Mouse (Mus musculus) midbrain, embryonic 13.5 days (tissue): ENCODE results near the gene Pafah1b3. TPM values are rescaled to one million over a fixed set of nuclear protein-coding genes. Genes with fewer than 3 reads are reported as not detected.

Experiments
- ATAC-seq: fragments of 200-750 bp; cut with Nextera tagmentation; 2 replicates; pipeline ENCODE4 v1.8.0; 2017; ENCODE audit warnings: mild to moderate bottlenecking, moderate TSS enrichment, moderate library complexity
- H3K27ac ChIP-seq: fragments of 300-500 bp; sonication (generic); 2 replicates; pipeline ENCODE4 v1.5.1; 2015; ENCODE audit warnings: inconsistent platforms, mild to moderate bottlenecking, moderate library complexity
- H3K27me3 ChIP-seq: fragments of 300-500 bp; sonication (generic); 2 replicates; pipeline ENCODE4 v1.6.1; 2015; ENCODE audit warnings: mild to moderate bottlenecking, inconsistent platforms
- H3K36me3 ChIP-seq: fragments of 300-500 bp; sonication (generic); 2 replicates; pipeline ENCODE4 v1.6.1; 2015; ENCODE audit warnings: mild to moderate bottlenecking, inconsistent platforms
- H3K4me1 ChIP-seq: fragments of 300-500 bp; sonication (generic); replicated peaks from 2 replicates; pipeline ENCODE4 v1.6.1; 2015; ENCODE audit warnings: inconsistent platforms
- H3K4me2 ChIP-seq: fragments of 300-500 bp; sonication (generic); replicated peaks from 2 replicates; pipeline ENCODE4 v1.6.1; 2015; ENCODE audit warnings: moderate library complexity, mild to moderate bottlenecking, inconsistent platforms
- H3K4me3 ChIP-seq: fragments of 300-500 bp; sonication (generic); replicated peaks from 2 replicates; pipeline ENCODE4 v1.5.1; 2015; ENCODE audit warnings: mild to moderate bottlenecking, inconsistent platforms
- H3K9ac ChIP-seq: fragments of 300-500 bp; sonication (generic); replicated peaks from 2 replicates; pipeline ENCODE4 v1.6.1; 2015; ENCODE audit warnings: mild to moderate bottlenecking, inconsistent platforms
- H3K9me3 ChIP-seq: fragments of 300-500 bp; sonication (generic); 2 replicates; pipeline ENCODE4 v1.6.1; 2016; ENCODE audit warnings: mild to moderate bottlenecking, inconsistent platforms
- WGBS: fragments of 180-500 bp; shearing (Covaris S2); methylation state at CpG from one replicate; pipeline ENCODE4 v1.1.7; 2015; 5-methylcytosine and 5-hydroxymethylcytosine counted together
- polyA plus RNA-seq: library from polyadenylated mRNA; unstranded; fragments of >200 nt; fragmentation: Nextera tagmentation; extraction: Ambion mirVana; gene quantifications from 2 replicates; pipeline ENCODE4 v1.2.1, GENCODE M21; 2015

The Pafah1b3 gene
- polyA plus RNA-seq, 1 experiment from 2014 or later = 668 TPM

DNA sequence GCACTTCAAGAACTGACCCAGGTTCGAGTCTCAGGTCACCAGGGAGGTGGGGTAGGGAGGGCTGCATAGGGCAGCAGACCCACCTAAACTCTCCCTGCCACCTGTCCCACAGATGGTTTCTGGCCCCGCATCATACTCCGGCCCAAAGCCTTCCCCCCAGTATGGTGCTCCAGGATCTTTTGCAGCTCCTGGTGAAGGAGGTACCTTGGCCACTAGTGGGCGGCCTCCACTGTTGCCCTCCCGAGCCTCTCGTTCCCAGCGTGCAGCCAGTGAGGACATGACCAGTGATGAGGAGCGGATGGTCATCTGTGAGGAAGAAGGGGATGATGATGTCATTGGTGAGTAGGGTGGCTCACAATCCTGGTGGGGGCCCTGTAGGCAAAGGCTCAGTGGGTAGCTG, 10.8 kb downstream of the Pafah1b3 start:
- Histone ChIP-seq H3K27ac (no peak overlapping the region), H3K4me1 (peaks cover 46% of the 10 kb centered on the region), H3K36me3 (peaks cover 74% of the 10 kb centered on the region), H3K4me3 (no peak overlapping the region), H3K9ac (no peak overlapping the region), H3K4me2 (no peak overlapping the region), H3K9me3 (no peaks in the 10 kb centered on the region), H3K27me3 (no peaks in the 10 kb centered on the region)
- no peak for ATAC-seq
- WGBS = 82% methylated on average over 8 of the region's 8 CpGs

DNA sequence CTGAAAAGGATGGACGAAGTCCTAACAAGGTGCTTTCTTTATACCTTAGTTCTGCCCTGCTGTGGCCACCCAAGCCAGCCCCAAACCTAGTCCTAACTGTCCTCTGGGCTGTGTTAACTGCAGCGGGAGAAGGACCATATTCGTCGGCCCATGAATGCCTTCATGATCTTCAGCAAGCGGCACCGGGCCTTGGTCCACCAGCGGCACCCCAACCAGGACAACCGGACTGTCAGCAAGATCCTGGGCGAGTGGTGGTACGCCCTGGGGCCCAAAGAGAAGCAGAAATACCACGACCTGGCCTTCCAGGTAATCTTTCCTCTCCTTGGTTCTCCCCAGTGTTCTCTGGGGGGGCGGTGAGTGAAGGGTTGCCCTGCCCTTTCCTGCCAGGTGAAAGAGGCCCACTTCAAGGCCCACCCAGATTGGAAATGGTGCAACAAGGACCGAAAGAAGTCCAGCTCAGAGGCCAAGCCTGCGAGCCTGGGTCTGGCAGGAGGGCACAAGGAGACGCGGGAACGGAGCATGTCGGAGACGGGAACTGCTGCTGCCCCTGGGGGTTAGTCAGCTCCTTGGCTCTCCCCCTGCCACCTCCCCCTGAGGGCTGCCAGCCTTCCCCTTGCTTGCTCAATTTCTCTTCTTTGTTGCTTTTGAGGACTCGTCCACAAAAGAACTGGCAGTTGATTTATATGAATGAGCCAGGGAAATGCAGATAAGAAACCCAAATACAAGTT, 12.1 kb downstream of the Pafah1b3 start:
- no peak for ATAC-seq
- Histone ChIP-seq H3K4me1 (peaks cover 46% of the 10 kb centered on the region), H3K27me3 (no peaks in the 10 kb centered on the region), H3K9ac (0 out of 2 replicates have a peak overlapping the region, but pooled peaks have one; percentile 86), H3K27ac (no peak overlapping the region), H3K4me2 (no peak overlapping the region), H3K4me3 (no peak overlapping the region), H3K36me3 (peaks cover 61% of the 10 kb centered on the region), H3K9me3 (no peaks in the 10 kb centered on the region)
- 93% methylated on average over 20 of the region's 20 CpGs for WGBS

DNA sequence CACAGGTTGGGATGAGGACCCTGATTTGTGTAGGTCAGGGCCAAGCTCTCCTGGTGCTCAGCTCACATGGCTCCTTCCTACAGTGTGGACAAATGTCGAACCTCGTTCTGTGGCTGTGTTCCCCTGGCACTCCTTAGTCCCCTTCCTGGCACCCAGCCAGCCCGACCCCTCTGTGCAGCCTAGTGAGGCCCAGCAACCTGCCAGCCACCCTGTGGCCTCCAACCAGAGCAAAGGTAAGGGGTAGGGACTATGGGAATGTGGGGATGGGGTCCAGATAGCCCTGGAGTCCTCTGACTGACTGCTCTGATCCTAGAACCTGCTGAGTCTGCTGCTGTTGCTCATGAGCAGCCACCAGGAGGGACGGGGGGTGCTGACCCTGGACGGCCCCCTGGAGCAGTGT, 13.0 kb downstream of the Pafah1b3 start:
- Histone ChIP-seq H3K4me2 (peak overlapping the region; percentile 80), H3K36me3 (peaks cover 51% of the 10 kb centered on the region), H3K9ac (peak overlapping the region; percentile 86), H3K9me3 (no peaks in the 10 kb centered on the region), H3K27ac (0 out of 2 replicates have a peak overlapping the region, but pooled peaks have one; percentile 58), H3K27me3 (no peaks in the 10 kb centered on the region), H3K4me1 (peaks cover 51% of the 10 kb centered on the region), H3K4me3 (peak overlapping the region; percentile 8; the same call in 1 of the 2 replicates)
- WGBS = 74% methylated on average over 5 of the region's 5 CpGs
- no peak for ATAC-seq

DNA sequence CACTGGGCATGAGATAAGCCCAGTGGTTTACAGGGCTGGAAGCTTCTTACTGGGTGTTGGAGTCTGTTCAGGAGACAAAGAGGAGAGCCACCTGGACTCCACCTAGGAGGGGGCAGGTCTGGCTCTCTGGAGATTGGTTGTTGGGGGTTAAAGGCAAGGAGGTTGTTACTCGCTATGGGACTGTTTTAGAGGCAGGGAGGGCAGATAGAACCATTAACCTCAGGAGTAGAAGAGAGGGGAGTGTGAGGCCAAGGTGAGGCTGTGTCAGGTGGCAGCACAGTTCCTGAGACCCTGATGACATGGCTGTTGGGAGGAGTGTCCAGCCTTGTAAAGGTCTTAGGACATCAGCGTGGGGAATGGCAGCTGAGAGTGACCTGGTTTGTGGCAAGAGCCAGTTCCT, 13.6 kb downstream of the Pafah1b3 start:
- 64% methylated on average over 2 of the region's 2 CpGs for WGBS
- no peak for ATAC-seq
- peak overlapping the region; percentile 67 for H3K4me3 ChIP-seq

DNA sequence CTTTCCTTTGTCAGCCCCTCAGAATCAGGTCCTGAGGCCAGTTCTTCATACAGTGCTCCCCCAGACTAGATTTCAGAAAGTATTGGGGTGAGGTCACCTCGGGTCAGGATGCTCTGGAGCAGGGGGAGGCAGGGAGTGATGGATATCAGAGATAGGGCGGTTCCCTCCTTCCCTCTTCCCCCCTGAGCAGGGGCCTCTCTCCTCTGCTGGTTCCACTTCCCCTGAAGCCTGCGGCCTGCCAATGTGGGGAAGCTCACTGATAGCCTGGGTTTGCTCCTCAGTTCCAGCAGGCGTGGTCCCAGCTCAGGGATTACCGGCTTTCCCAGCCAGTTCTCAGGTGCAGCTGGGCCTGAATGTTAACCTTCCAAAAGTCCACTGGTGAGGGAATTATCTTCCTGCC, 14.1 kb downstream of the Pafah1b3 start:
- Histone ChIP-seq H3K36me3 (peaks cover 40% of the 10 kb centered on the region), H3K27me3 (no peaks in the 10 kb centered on the region), H3K4me1 (peaks cover 56% of the 10 kb centered on the region), H3K9ac (peak overlapping the region; percentile 86), H3K27ac (peak overlapping the region; percentile 100), H3K4me2 (peak overlapping the region; percentile 80), H3K4me3 (peak overlapping the region; percentile 67), H3K9me3 (no peaks in the 10 kb centered on the region)
- 30% methylated on average over 5 of the region's 5 CpGs for WGBS
- no peak for ATAC-seq

More for the DNA sequence above, 13.6 kb downstream of the Pafah1b3 start:
- H3K4me2 ChIP-seq = peak overlapping the region; percentile 80
- H3K36me3 ChIP-seq = peaks cover 46% of the 10 kb centered on the region
- no peaks in the 10 kb centered on the region for H3K27me3 ChIP-seq
- H3K27ac ChIP-seq = peak overlapping the region; percentile 100
- peak overlapping the region; percentile 86 for H3K9ac ChIP-seq
- peaks cover 56% of the 10 kb centered on the region for H3K4me1 ChIP-seq
- H3K9me3 ChIP-seq = no peaks in the 10 kb centered on the region

DNA sequence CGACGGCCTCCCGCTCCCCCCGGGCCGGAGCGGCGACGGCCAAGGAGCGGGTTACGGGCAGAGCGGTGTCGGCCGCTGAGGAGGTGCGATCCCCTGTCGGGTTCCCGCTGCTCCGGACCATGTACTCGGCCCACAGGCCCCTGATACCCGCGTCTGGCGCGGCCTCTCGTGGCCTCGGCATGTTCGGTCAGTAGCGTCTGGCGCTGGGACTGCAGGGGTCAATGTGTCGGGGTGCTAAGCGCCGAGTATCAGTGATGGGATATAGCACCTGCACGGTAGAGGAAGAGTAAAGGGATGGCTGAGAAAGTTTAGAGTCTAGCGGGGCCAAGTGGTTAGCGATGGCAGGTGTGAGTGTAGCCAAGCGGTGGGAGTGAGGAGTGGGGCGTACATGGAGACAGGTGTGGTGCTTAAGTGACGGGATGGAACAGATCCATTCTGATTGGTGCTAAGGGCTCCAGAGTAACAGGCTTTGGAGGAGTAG, 15.0 kb downstream of the Pafah1b3 start:
- H3K4me1 ChIP-seq = peaks cover 59% of the 10 kb centered on the region
- H3K27me3 ChIP-seq = no peaks in the 10 kb centered on the region
- H3K9ac ChIP-seq = peak overlapping the region; percentile 86
- H3K36me3 ChIP-seq = peaks cover 32% of the 10 kb centered on the region
- H3K9me3 ChIP-seq = no peaks in the 10 kb centered on the region
- ATAC-seq = peak; percentile 4
- under 1% methylated on average over 22 of the region's 36 CpGs for WGBS
- peak overlapping the region; percentile 100 for H3K27ac ChIP-seq
- H3K4me3 ChIP-seq = peak overlapping the region; percentile 67
- peak overlapping the region; percentile 80 for H3K4me2 ChIP-seq

DNA sequence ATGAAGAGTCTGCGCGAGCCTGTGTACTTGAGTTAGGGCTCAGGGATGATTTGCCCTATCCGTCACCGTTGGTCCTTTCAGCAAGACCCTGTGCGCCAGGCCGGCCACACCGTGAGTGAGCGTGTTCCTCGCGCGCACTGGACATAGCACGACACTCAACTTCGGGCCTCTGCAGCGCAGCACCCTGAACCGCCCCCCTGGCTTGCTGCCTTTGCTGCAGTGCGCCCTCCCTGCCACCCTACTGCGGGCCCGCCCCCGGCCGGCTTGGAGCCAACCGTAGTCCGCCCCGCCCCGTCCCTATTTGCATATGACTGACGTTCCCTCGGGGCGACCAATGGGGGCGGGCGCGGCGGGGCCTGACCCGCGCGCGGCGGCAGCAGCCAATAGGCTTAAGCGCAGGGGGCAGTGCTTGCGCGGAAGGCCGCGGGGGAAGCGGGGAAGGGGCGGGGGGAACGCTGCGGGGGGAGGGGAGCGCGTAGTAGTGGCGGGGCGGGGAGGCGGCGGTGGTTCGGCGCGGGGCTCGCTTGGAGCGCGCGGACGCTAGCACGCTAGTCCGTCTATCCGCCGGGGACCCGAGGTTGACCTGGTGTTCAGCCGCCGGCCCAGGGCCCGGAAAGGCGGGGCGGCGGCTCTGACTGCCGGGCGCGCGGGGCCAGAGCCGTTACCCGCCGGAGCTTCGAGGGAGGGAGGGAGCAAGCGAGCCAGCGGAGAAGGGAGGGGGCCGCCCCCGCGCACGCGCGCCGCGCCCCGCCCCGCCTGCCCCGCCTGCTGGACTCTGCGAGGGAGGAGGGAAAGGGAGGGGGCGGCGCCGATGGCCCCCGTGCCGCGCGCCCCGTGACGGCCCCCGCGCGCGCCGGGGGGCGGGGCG, 15.8 kb downstream of the Pafah1b3 start:
- Histone ChIP-seq H3K4me3 (peak overlapping the region; percentile 67), H3K27me3 (no peaks in the 10 kb centered on the region), H3K4me2 (peak overlapping the region; percentile 80), H3K9me3 (no peaks in the 10 kb centered on the region), H3K27ac (peak overlapping the region; percentile 100), H3K9ac (peak overlapping the region; percentile 86), H3K4me1 (peaks cover 66% of the 10 kb centered on the region), H3K36me3 (peaks cover 24% of the 10 kb centered on the region)
- WGBS = under 1% methylated on average over 58 of the region's 108 CpGs
- ATAC-seq = peak; percentile 69

DNA sequence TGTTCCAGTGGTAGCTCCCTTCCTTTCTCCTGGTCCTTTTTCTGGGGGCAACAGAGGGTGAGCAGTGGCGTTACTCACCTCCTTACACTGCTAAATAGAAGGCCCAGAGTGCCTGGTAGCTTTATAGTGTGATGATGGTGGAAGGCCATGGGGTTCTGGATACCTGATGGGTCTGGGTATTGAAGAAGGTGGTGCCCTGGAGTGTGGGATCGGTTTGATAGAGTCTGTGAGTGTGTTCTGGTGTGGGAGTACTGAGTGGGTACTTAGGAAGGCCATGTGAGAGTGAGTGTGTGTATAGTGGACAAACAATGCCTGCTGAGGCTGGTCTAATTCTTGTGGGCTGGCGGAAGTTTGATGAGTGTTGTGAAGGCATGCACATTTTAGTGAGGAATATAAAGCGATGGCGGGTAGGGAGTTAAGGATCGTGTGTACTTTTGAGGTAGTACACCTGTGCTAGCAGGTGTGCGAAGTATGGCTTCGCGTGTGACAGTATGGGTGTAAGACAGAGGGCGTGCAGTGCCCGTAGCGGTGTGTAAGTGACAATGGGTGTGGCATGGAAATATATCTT, 16.5 kb downstream of the Pafah1b3 start:
- Histone ChIP-seq H3K9me3 (no peaks in the 10 kb centered on the region), H3K4me1 (peaks cover 72% of the 10 kb centered on the region), H3K27me3 (no peaks in the 10 kb centered on the region), H3K36me3 (peaks cover 16% of the 10 kb centered on the region), H3K4me2 (peak overlapping the region; percentile 80), H3K4me3 (peak overlapping the region; percentile 67), H3K27ac (peak overlapping the region; percentile 100), H3K9ac (peak overlapping the region; percentile 85; the same call in 1 of the 2 replicates)
- 24% methylated on average over 12 of the region's 12 CpGs for WGBS
- ATAC-seq = no peak

DNA sequence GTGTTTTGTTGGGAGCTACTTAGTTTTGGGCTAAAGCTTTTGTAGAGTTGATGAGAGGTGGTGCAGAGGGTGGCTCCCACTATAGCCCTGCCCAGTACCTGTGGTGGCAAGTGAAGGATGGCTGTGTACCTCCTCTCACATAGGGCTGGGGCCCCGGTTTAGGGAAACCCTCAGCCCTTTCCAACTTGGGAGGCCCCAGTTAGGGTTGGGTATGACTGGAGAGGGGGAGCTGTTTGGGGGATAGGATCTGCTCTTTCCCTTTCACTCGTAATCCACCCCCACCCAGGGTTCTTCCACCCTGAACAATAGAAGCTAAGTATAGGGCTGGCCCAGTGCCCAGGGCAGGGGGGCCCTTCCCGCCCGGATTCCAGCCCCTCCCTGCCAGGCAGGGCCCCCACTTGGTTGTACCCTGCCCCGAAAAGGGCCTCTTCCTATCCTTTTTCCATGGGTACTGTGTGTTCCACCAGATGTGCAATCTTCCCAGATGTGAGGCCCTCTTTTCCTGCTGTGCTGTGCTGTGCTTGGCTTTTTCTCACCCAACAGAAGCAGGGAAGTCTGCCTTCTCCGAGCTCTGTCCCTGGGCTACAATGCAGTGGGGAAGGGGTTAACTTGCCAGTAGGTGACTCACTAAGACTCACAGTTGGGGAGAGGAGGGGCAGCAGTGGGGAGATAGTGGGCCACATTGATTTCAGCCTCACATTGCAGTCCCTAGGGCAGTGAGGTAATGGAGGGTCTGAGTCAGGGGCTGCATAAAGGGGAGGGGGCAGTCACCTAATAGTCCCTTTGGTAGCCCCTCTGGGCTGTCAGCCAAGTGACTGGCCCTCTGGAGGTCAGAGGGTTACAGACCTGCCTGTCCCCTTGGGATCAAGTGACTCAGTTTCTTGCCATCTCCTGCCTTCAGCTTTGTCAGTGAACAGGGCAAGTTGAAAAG, 17.7 kb downstream of the Pafah1b3 start:
- H3K9me3 ChIP-seq = no peaks in the 10 kb centered on the region
- H3K36me3 ChIP-seq = peaks cover 6% of the 10 kb centered on the region
- peak overlapping the region; percentile 100 for H3K27ac ChIP-seq
- ATAC-seq = peak; percentile 12; the same call in 1 of the 2 replicates
- H3K4me1 ChIP-seq = peaks cover 76% of the 10 kb centered on the region
- H3K9ac ChIP-seq = peak overlapping the region; percentile 85
- H3K4me2 ChIP-seq = peak overlapping the region; percentile 80
- WGBS = 2% methylated on average over 6 of the region's 6 CpGs
- peak overlapping the region; percentile 67 for H3K4me3 ChIP-seq
- no peaks in the 10 kb centered on the region for H3K27me3 ChIP-seq

DNA sequence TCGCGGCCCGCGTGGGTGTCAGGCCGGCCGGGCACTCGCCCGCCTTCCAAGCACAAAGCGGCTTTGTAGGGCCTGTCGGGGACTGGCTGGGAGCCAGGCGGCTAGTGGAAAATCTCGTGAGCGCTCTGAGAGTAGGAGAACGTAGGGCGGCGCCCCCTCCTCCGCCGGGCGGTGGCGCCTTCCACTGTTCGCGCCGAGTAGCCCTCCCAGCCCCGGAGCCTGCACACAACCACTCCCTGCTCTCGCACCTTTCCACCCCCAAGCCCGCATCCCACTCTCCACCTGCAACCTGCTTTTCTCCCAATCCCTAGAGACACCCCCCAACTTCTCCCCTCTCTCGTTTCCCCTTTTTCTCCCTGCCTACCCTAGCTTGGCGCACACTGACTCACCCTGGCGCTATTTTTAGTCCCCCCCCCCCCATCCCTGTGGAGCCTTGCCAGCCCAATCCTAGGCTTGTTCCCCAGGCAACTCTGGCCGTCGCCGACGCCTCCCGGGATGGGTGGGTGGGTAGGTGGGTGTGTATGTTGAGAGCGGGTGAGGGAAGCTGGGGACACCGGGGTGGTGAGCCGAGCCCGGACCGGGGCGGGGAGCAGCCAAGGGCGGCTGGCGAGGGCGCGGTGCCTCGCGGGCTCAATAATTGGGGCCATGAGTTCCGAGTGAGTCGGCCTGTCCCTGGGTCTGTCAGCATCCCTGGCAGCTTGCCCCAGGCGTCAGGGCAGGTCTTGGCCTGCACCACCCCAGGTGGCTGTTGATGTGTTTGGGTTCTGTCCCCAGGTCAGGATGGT, 18.5 kb downstream of the Pafah1b3 start:
- Histone ChIP-seq H3K4me2 (peak overlapping the region; percentile 80), H3K4me1 (peaks cover 76% of the 10 kb centered on the region), H3K9ac (peak overlapping the region; percentile 85), H3K36me3 (peaks cover 8% of the 10 kb centered on the region), H3K9me3 (no peaks in the 10 kb centered on the region), H3K27me3 (no peaks in the 10 kb centered on the region), H3K4me3 (peak overlapping the region; percentile 67), H3K27ac (peak overlapping the region; percentile 100)
- WGBS = 1% methylated on average over 48 of the region's 49 CpGs
- peak; percentile 72 for ATAC-seq
